Mouse (Mus musculus) hindbrain, embryonic 12.5 days (tissue): Measurements from ENCODE around the gene Arhgef39. TPM values are rescaled to one million over a fixed set of nuclear protein-coding genes. Genes with fewer than 3 reads are reported as not detected.
"Not testable (repeated sequence)": the region's sequence is repeated elsewhere in the genome, so short reads cannot be mapped to it uniquely, and the experiment has no call there.

Source experiments
- ATAC-seq: fragments of 200-750 bp; cut with Nextera tagmentation; 2 replicates; pipeline ENCODE4 v1.8.0; 2017; ENCODE audit warnings: moderate TSS enrichment; ENCODE audit not compliant: low FRiP score
- H3K27ac ChIP-seq: fragments of 300-500 bp; sonication (generic); 2 replicates; pipeline ENCODE4 v1.5.1; 2016; ENCODE audit warnings: mild to moderate bottlenecking
- H3K27me3 ChIP-seq: fragments of 300-500 bp; sonication (generic); 2 replicates; pipeline ENCODE4 v1.6.1; 2016; ENCODE audit warnings: mild to moderate bottlenecking
- H3K36me3 ChIP-seq: fragments of 300-500 bp; sonication (generic); 2 replicates; pipeline ENCODE4 v1.6.1; 2016; ENCODE audit warnings: mild to moderate bottlenecking
- H3K4me1 ChIP-seq: fragments of 300-500 bp; sonication (generic); 2 replicates; pipeline ENCODE4 v1.6.1; 2016
- H3K4me2 ChIP-seq: fragments of 300-500 bp; sonication (generic); replicated peaks from 2 replicates; pipeline ENCODE4 v1.6.1; 2016; ENCODE audit warnings: mild to moderate bottlenecking
- H3K4me3 ChIP-seq: fragments of 300-500 bp; sonication (generic); 2 replicates; pipeline ENCODE4 v1.5.1; 2016; ENCODE audit warnings: mild to moderate bottlenecking
- H3K9ac ChIP-seq: fragments of 300-500 bp; sonication (generic); 2 replicates; pipeline ENCODE4 v1.6.1; 2016; ENCODE audit warnings: mild to moderate bottlenecking, moderate library complexity
- H3K9me3 ChIP-seq: fragments of 300-500 bp; sonication (generic); replicated peaks from 2 replicates; pipeline ENCODE4 v1.6.1; 2016; ENCODE audit warnings: mild to moderate bottlenecking
- WGBS: fragments of 180-500 bp; shearing (Covaris S2); methylation state at CpG from one replicate; pipeline ENCODE4 v1.1.7; 2016; 5-methylcytosine and 5-hydroxymethylcytosine counted together
- polyA plus RNA-seq: library from polyadenylated mRNA; unstranded; fragments of >200 nt; fragmentation: Nextera tagmentation; extraction: Ambion mirVana; gene quantifications from 2 replicates; pipeline ENCODE4 v1.2.1, GENCODE M21; 2016

The Arhgef39 gene
- polyA plus RNA-seq, 1 experiment from 2014 or later, result 26.8 TPM

- no peak overlapping the region for H3K4me2 ChIP-seq
- H3K4me1 ChIP-seq, result peaks cover 14% of the 10 kb centered on the region
- no peak overlapping the region for H3K9ac ChIP-seq
- H3K27me3 ChIP-seq, result no peaks in the 10 kb centered on the region
- 83% methylated on average over 5 of the region's 5 CpGs for WGBS
- no peak for ATAC-seq
- H3K27ac ChIP-seq, result no peak overlapping the region
- H3K36me3 ChIP-seq, result peaks cover 6% of the 10 kb centered on the region; the same call in 1 of the 2 replicates
- H3K4me3 ChIP-seq, result no peak overlapping the region
- 0 out of 2 replicates have a peak, but pooled peaks cover 4% of the 10 kb centered on the region for H3K9me3 ChIP-seq
Measured at GRCm38 (mm10) chr4:43490801-43491200, 8.7 kb downstream of the Arhgef39 start.

GRCm38 (mm10) chr4:43489611-43490010 is 9.9 kb downstream of the Arhgef39 start:
- H3K9me3 ChIP-seq, result 0 out of 2 replicates have a peak, but pooled peaks cover 4% of the 10 kb centered on the region
- H3K4me3 ChIP-seq, result no peak overlapping the region
- H3K27ac ChIP-seq, result no peak overlapping the region
- WGBS, result 95% methylated on average over 3 of the region's 3 CpGs
- no peaks in the 10 kb centered on the region for H3K27me3 ChIP-seq
- no peaks in the 10 kb centered on the region for H3K36me3 ChIP-seq
- no peak for ATAC-seq
- H3K4me1 ChIP-seq, result peaks cover 7% of the 10 kb centered on the region
- no peak overlapping the region for H3K4me2 ChIP-seq
- H3K9ac ChIP-seq, result no peak overlapping the region

- not testable (repeated sequence) for ATAC-seq, H3K27ac ChIP-seq, H3K4me1 ChIP-seq, H3K4me2 ChIP-seq, H3K9me3 ChIP-seq, H3K9ac ChIP-seq, H3K36me3 ChIP-seq, H3K4me3 ChIP-seq, H3K27me3 ChIP-seq
- WGBS, result 86% methylated on average over 5 of the region's 5 CpGs
Measured at GRCm38 (mm10) chr4:43485666-43486065, 13.8 kb downstream of the Arhgef39 start.

GRCm38 (mm10) chr4:43483535-43484091 is 15.9 kb downstream of the Arhgef39 start, which contains the start of gene Sit1:
Gene Sit1, minus strand, starts transcription at chr4:43483734.
- Histone ChIP-seq H3K4me2 (no peak within 1 kb of the TSS), H3K9ac (no peak within 1 kb of the TSS), H3K27ac (no peak within 1 kb of the TSS), H3K9me3 (no peaks in the 10 kb centered on the region), H3K4me1 (no peaks in the 10 kb centered on the region), H3K27me3 (no peaks in the 10 kb centered on the region), H3K4me3 (no peak within 1 kb of the TSS), H3K36me3 (no peaks in the 10 kb centered on the region)
- 61% methylated on average over 12 of the region's 12 CpGs for WGBS
- ATAC-seq, result no peak

DNA sequence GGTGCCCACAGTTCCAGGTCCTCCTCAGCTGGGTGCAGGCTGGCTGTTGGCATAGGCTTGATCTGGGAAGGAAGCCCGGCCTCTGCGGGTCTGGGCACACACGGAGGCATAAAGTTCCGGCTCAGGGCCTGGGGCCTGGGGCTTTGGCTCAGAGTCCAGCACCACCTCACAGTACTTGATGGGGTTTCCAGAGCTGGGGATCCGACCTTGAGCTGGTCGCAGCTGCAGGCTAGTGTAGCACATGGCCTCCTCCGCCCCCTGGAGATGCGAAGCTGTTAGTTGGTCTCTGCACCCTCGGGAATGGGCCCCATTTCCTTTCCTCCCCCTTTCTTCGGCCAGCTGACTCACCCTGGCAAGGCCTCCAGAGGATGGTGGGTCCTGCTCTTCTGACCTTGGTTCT is 16.9 kb downstream of the Arhgef39 start:
- no peaks in the 10 kb centered on the region for H3K9me3 ChIP-seq
- H3K27ac ChIP-seq, result no peak overlapping the region
- no peak overlapping the region for H3K9ac ChIP-seq
- no peak for ATAC-seq
- no peak overlapping the region for H3K4me2 ChIP-seq
- 69% methylated on average over 10 of the region's 10 CpGs for WGBS
- H3K36me3 ChIP-seq, result no peaks in the 10 kb centered on the region
- H3K4me3 ChIP-seq, result no peak overlapping the region
- H3K27me3 ChIP-seq, result no peaks in the 10 kb centered on the region
- peaks cover 3% of the 10 kb centered on the region; the same call in 1 of the 2 replicates for H3K4me1 ChIP-seq

DNA sequence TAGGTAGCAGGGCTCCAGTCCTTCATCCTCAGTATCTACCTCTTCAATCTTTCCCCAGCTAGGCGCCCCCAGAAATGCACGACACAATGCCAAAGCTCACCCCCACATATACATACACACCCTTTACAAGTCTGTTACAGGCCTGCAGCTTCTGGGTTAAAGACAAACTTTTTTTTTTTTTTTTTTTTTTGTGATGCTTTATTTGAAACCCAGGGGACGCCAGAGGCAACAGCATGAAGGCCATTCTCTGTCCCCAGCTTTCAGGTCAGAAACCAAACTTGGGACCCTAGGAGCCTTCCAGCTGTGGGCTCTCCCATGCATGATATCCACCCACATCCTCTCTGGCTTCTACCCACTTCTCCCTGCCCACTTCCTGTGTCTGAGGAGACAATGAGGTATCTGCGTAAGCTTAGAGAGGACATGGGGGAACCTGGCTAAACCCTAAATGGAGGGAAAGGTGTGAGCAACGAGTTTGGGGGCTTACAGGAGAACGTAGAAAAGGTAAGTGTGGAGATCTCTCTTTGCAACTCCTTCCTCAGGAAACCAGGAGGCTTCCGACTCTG is 17.5 kb downstream of the Arhgef39 start:
- peaks cover 3% of the 10 kb centered on the region; the same call in 1 of the 2 replicates for H3K4me1 ChIP-seq
- 73% methylated on average over 7 of the region's 7 CpGs for WGBS

GRCm38 (mm10) chr4:43480985-43481384 is 18.5 kb downstream of the Arhgef39 start:
- no peak overlapping the region for H3K4me3 ChIP-seq
- peaks cover 3% of the 10 kb centered on the region; the same call in 1 of the 2 replicates for H3K4me1 ChIP-seq
- no peaks in the 10 kb centered on the region for H3K27me3 ChIP-seq
- no peak overlapping the region for H3K4me2 ChIP-seq
- H3K36me3 ChIP-seq, result no peaks in the 10 kb centered on the region
- H3K9me3 ChIP-seq, result no peaks in the 10 kb centered on the region
- 85% methylated on average over 5 of the region's 5 CpGs for WGBS
- ATAC-seq, result no peak
- no peak overlapping the region for H3K9ac ChIP-seq
- H3K27ac ChIP-seq, result no peak overlapping the region

More for the DNA sequence above, 17.5 kb downstream of the Arhgef39 start:
- Histone ChIP-seq H3K27ac (no peak overlapping the region), H3K4me2 (no peak overlapping the region), H3K36me3 (no peaks in the 10 kb centered on the region), H3K9me3 (no peaks in the 10 kb centered on the region), H3K27me3 (no peaks in the 10 kb centered on the region), H3K4me3 (no peak overlapping the region), H3K9ac (no peak overlapping the region)
- ATAC-seq, result no peak

DNA sequence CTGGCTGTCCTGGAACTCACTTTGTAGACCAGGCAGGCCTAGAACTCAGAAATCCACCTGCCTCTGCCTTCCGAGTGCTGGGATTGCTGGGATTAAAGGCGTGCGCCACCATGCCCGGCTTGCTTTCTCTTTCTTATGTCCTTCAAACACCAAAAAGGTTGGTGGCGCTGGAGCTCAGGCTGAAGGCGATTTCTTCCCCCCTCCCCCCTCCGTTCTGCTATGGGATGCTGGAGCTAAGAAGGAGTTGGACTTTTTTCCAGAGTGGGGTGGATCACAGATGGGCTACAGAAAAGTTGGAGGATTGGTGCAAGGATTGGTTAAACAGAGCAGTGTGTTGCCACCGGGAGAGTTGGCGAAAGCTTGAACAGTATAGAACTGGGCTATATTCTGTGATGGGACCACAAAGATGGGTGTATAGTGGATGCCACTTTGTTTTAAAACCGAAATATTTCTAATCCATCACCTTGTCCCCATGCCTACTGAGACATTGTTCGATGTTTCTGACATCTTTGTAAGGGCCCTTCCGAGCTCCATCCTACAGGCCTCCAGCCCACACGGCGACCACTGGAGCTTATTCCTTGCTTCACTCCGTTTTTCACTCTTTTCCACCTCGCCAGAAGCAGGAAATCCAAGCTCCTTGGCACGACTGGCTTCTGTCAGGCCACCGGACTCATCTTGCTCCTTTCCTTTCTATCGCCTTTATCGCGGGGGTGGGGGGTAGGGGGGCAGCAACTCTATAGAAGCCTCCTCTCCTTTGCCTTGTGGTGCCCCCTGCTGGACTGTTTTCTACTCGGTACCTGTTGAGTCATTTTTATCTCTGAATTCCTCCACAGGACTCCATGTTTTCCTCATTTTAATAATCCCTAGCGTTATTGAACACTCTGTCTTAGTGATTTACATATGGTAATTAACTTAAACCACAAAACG is 20.3 kb downstream of the Arhgef39 start:
- no peak overlapping the region for H3K27ac ChIP-seq
- no peak overlapping the region for H3K9ac ChIP-seq
- H3K27me3 ChIP-seq, result no peaks in the 10 kb centered on the region
- H3K4me1 ChIP-seq, result peaks cover 3% of the 10 kb centered on the region; the same call in 1 of the 2 replicates
- H3K36me3 ChIP-seq, result no peaks in the 10 kb centered on the region
- 45% methylated on average over 24 of the region's 24 CpGs for WGBS
- no peak overlapping the region for H3K4me2 ChIP-seq
- ATAC-seq, result no peak
- H3K9me3 ChIP-seq, result no peaks in the 10 kb centered on the region
- no peak overlapping the region for H3K4me3 ChIP-seq

GRCm38 (mm10) chr4:43478534-43478858 is 21.0 kb downstream of the Arhgef39 start:
- Histone ChIP-seq H3K4me2 (peak overlapping the region; percentile 47), H3K36me3 (no peaks in the 10 kb centered on the region), H3K27me3 (no peaks in the 10 kb centered on the region), H3K9ac (no peak overlapping the region), H3K4me1 (peaks cover 3% of the 10 kb centered on the region; the same call in 1 of the 2 replicates), H3K9me3 (no peaks in the 10 kb centered on the region), H3K4me3 (peak overlapping the region; percentile 24), H3K27ac (no peak overlapping the region)
- peak; percentile 52 for ATAC-seq
- 51% methylated on average over 8 of the region's 8 CpGs for WGBS

GRCm38 (mm10) chr4:43477857-43478533 is 21.5 kb downstream of the Arhgef39 start:
- no peaks in the 10 kb centered on the region for H3K27me3 ChIP-seq
- no peak overlapping the region for H3K9ac ChIP-seq
- ATAC-seq, result peak; percentile 93
- no peaks in the 10 kb centered on the region for H3K9me3 ChIP-seq
- H3K4me1 ChIP-seq, result peaks cover 3% of the 10 kb centered on the region; the same call in 1 of the 2 replicates
- H3K36me3 ChIP-seq, result no peaks in the 10 kb centered on the region
- peak overlapping the region; percentile 47 for H3K4me2 ChIP-seq
- no peak overlapping the region for H3K27ac ChIP-seq
- peak overlapping the region; percentile 24 for H3K4me3 ChIP-seq
- 16% methylated on average over 11 of the region's 11 CpGs for WGBS

GRCm38 (mm10) chr4:43476604-43477003 is 22.9 kb downstream of the Arhgef39 start:
- H3K27ac ChIP-seq, result no peak overlapping the region
- ATAC-seq, result no peak
- no peak overlapping the region for H3K9ac ChIP-seq
- H3K4me2 ChIP-seq, result no peak overlapping the region
- H3K27me3 ChIP-seq, result no peaks in the 10 kb centered on the region
- H3K4me1 ChIP-seq, result peaks cover 3% of the 10 kb centered on the region; the same call in 1 of the 2 replicates
- no peaks in the 10 kb centered on the region for H3K9me3 ChIP-seq
- H3K36me3 ChIP-seq, result no peaks in the 10 kb centered on the region
- H3K4me3 ChIP-seq, result no peak overlapping the region
- WGBS, result 83% methylated on average over 6 of the region's 6 CpGs

GRCm38 (mm10) chr4:43473636-43474035 is 25.9 kb downstream of the Arhgef39 start:
- H3K27ac ChIP-seq, result no peak overlapping the region
- no peak overlapping the region for H3K4me3 ChIP-seq
- no peak overlapping the region for H3K9ac ChIP-seq
- H3K9me3 ChIP-seq, result no peaks in the 10 kb centered on the region
- H3K36me3 ChIP-seq, result no peaks in the 10 kb centered on the region
- peaks cover 3% of the 10 kb centered on the region; the same call in 1 of the 2 replicates for H3K4me1 ChIP-seq
- no peak overlapping the region for H3K4me2 ChIP-seq
- H3K27me3 ChIP-seq, result no peaks in the 10 kb centered on the region
- no peak for ATAC-seq
- WGBS, result 84% methylated on average over 1 of the region's 1 CpGs
